Mouse (Mus musculus): Measurements from ENCODE around the gene Atr.

Atr gene

DNA sequence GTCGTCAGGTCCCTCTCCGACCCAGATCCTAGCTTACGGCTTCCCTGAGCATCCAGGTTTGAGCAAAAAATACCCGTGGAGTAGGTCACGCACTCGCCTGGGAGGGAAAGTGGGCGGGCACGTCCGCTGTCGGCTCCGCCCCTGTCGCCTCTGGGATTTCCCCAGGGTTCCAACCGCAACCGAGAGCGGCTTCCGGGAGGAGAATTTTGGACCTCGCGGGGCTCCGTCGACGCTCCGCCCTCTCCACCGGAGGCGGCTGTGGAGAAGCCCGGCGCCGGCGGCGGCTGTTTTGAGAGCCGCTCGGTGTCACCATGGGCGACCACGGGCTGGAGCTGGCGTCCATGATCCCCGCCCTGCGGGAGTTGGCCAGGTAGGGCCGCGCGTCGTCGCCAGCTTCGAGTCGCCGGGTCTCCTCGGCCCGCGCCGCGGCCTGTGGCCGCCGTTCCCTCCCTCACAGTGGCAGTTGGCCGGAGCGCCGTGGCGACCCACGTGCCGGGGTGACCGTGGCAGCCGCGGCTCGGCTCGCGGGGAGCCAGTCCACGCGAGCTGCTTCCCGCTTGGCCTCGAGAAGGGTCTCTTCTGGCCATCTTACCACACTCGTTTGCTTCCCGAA lies at the start of gene Atr:
Atr (plus strand) TSS at position 184 of the 613 bp plus-strand sequence.
- DNase-seq: peak; percentile 95 to 96

DNA sequence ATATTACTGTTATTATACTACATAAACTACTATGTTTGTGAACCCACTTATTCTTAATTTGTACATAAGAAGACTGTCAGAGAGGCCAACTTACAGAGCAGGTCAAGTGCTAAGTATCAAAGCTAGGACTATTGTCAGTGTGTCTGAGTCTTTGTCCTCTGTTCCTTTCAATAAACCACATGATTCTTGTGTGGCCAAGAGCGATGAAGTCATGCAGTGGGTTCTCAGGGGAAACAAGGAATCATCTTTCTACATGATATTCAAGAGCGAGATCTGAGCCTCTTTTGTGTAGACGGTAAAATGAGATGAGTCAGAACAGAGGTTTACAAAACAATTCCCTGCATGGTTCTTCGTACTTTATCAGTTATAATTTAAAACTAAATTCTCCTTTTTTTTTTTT lies 47.8 kb upstream of the Atr start:
- DNase-seq: no peak

GRCm38 (mm10) chr9:95811817-95812216 lies 45.6 kb upstream of the Atr start:
- DNase-seq: no peak

- no peak for DNase-seq
These were observed 43.5 kb upstream of the Atr start for GRCm38 (mm10) chr9:95813721-95814531.

GRCm38 (mm10) chr9:95815015-95815673 lies 42.3 kb upstream of the Atr start:
- DNase-seq: no peak

- DNase-seq: no peak
These were observed 41.7 kb upstream of the Atr start for GRCm38 (mm10) chr9:95815706-95816105.

- DNase-seq: no peak
These were observed 34.9 kb upstream of the Atr start for GRCm38 (mm10) chr9:95822531-95822930.

DNA sequence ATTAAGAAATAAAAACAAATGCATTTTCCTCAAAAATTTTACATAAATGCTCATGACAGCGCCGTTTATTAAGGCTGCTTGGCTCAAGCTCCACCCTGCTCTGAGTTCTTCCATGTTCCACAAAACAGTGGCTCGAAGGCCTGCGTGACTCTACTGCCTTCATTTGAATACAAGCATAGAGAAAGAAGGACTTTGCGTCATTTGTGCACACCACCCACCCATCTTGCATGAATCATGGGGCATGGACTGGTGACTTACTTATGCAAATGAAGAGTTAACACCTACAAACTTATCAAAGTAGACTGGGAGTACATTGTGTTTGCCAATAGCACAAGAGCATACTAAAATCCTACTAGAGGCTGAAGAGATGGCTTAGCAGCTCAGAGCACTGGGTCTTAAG lies 29.8 kb upstream of the Atr start:
- DNase-seq: no peak

DNA sequence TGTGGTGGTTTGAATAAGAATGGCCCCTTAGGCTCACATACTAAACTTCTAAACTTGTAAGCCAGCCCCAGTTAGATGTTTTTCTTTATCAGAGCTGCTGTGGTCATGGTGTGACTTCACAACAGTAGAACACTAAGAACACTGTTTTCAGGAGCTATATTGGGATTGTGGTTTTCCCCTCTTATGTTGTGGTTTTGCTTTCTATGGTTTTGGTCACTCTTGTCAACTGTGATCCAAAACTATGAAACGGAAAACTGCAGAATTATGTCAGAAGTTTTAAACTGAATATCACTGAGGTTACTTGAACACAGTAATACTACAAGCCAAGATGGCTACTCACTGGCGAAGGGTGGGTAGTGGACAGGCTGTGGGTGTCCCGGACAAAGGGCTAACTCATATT lies 24.6 kb upstream of the Atr start:
- DNase-seq: no peak

- peak; percentile 46 to 50 for DNase-seq
These were observed 22.6 kb upstream of the Atr start for GRCm38 (mm10) chr9:95834799-95835198.

GRCm38 (mm10) chr9:95835741-95836140 lies 21.7 kb upstream of the Atr start:
- DNase-seq: peak in 1 of 2 experiments; percentile 58

- DNase-seq: no peak
These were observed 18.0 kb upstream of the Atr start for GRCm38 (mm10) chr9:95839424-95839823.

- DNase-seq: peak; percentile 88 to 90
These were observed 12.5 kb upstream of the Atr start, which contains the start of gene Pls1 for GRCm38 (mm10) chr9:95844825-95845460. Pls1 (minus strand) TSS chr9:95845311.

GRCm38 (mm10) chr9:95845711-95846110 lies 11.7 kb upstream of the Atr start:
- DNase-seq: no peak

DNA sequence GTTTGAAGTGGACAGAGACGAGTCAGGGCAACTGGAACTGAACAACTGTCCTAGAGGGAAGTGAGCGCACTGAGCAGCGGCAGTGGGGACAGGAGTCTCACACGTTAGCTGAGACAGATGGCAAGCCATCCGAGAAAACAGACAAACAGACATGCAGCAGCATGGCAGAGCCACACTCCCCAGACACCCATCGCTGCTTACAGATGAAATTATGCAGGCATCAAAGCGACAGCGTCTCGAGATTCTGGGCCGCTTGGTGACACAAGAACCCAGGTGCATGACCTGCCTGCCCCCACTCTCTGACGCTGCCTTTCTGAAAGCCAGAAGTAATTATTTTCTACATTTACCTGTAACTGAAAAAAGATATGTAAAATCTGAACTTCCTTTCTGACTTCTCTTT lies 5.7 kb upstream of the Atr start:
- DNase-seq: no peak

DNA sequence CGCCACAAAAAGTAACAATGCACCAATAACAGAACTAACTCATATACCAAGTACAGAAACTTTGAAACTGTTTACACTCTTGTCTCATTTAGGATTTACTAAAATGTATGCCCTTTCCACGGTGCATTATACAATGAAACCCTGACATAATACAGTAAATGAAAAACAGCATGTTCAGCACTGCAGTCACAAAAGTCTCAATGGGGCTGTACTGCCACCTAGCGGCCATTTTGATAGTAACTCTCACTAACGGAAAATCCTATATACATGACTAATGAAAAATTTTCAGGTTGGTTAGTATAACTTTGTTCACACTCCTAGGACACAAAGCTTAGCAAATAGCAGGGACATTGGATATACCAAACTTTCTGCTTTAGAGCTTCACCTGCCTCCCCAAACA lies 4.5 kb upstream of the Atr start:
- peak; percentile 86 to 88 for DNase-seq

GRCm38 (mm10) chr9:95854891-95855290 lies 2.5 kb upstream of the Atr start:
- no peak for DNase-seq

GRCm38 (mm10) chr9:95856004-95856403 lies 1.4 kb upstream of the Atr start:
- no peak for DNase-seq

GRCm38 (mm10) chr9:95858027-95858570 lies 702 bp downstream of the Atr start:
- peak; percentile 54 to 55 for DNase-seq

- DNase-seq: no peak
These were observed 20.8 kb downstream of the Atr start for GRCm38 (mm10) chr9:95878246-95878645.

DNA sequence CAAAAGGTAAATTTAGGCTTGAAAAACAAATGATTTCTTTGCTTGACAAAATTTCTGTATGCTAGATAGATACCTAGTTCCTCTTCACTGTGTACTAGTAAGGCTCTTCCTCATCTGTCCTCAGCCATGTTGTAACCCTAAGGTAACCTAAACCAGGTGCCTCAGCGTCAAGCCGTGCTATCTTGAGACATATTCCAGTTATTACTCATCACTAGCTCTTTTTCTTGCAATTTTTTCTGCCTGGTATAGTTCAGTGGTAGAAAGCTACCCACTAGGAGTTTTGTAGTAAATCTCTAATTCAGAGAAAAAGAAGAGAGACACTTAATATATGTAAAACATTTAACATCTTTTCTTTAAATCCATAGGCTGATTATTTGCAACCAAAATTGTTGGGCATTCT lies 25.4 kb downstream of the Atr start:
- no peak for DNase-seq

GRCm38 (mm10) chr9:95897392-95897791 lies 40.0 kb downstream of the Atr start:
- no peak for DNase-seq

DNA sequence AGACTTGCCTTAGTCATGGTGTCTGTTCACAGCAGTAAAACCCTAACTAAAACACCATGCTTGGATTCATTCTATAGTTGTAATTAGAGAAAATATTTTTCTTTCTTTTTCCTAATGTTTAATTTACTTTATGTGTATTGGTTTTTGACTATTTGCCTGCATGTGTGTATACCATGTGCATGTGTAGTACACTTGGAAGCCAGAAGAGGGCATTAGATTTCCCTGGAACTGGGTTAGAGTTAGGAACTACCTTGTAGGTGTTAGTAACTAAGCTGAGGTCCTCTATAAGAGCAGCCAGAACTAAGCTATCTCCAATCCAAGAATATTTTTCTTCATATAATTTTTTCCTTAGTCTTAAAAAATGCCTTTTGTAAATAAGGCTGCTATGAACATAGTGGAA lies 75.5 kb downstream of the Atr start:
- DNase-seq: no peak

All from B cell, adult 2 months (primary cell).